Mouse (Mus musculus): ENCODE data around the gene Srd5a3. TPM values are rescaled to one million over a fixed set of nuclear protein-coding genes. Genes with fewer than 3 reads are reported as not detected.

Gene Srd5a3
- polyA plus RNA-seq, 1 experiment from 2014 or later = 30.7 TPM

GRCm38 (mm10) chr5:76193075-76193474, 53.0 kb downstream of the Srd5a3 start:
- no peak for ATAC-seq (replicated peaks; ENCODE audit: extremely low read depth, insufficient read depth, low FRiP score)
- Histone ChIP-seq H3K36me3 (ENCODE audit: control insufficient read depth, insufficient read depth) (peaks cover 5% of the 10 kb centered on the region; the same call in 1 of the 2 replicates), H3K9me3 (replicated peaks; ENCODE audit: control insufficient read depth, low read length) (no peaks in the 10 kb centered on the region), H3K27ac (ENCODE audit: low read length) (no peak overlapping the region), H3K9ac (ENCODE audit: low read length) (no peak overlapping the region), H3K4me3 (ENCODE audit: low read length) (no peak overlapping the region), H3K4me1 (ENCODE audit: control insufficient read depth, insufficient read depth, low read length) (peaks cover 33% of the 10 kb centered on the region), H3K27me3 (ENCODE audit: control insufficient read depth, insufficient read depth, low read length) (no peaks in the 10 kb centered on the region), H3K4me2 (ENCODE audit: low read depth, low read length) (no peak overlapping the region)

DNA sequence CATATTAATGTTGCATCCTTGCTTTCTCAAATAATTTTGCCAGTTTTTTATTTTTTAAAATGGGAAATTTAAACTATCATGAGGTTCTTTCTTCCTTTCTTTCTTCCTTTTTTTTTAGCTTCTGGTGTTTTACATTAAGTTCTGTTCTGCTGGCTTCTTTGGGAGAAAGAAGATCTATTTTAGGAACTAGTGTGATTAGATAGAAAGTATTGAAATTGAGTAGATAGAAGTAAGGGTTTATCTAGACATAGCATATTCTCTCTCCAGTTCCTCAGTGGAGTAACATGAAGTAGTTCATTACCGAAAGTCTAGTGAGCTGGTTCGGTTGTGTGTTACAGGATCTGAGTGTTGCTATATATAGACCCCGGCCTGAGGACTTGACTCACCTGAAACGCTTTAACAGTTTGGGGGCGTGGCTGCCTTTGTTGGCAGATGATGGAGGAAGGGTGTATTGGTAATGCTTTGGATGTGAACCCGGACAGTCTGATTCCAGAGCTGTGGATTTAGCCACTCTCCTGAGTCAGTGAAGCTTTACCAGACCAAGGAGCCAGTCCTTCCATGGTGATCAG, 54.4 kb downstream of the Srd5a3 start:
- H3K4me2 ChIP-seq (ENCODE audit: low read depth, low read length) = peak overlapping the region; percentile 27; the same call in 1 of the 2 replicates
- H3K4me1 ChIP-seq (ENCODE audit: control insufficient read depth, insufficient read depth, low read length) = peaks cover 26% of the 10 kb centered on the region
- no peak overlapping the region for H3K4me3 ChIP-seq (ENCODE audit: low read length)
- peaks cover 5% of the 10 kb centered on the region; the same call in 1 of the 2 replicates for H3K36me3 ChIP-seq (ENCODE audit: control insufficient read depth, insufficient read depth)
- no peak overlapping the region for H3K9ac ChIP-seq (ENCODE audit: low read length)
- no peak for ATAC-seq (replicated peaks; ENCODE audit: extremely low read depth, insufficient read depth, low FRiP score)
- no peaks in the 10 kb centered on the region for H3K9me3 ChIP-seq (replicated peaks; ENCODE audit: control insufficient read depth, low read length)
- H3K27me3 ChIP-seq (ENCODE audit: control insufficient read depth, insufficient read depth, low read length) = no peaks in the 10 kb centered on the region
- peak overlapping the region; percentile 12; the same call in 1 of the 2 replicates for H3K27ac ChIP-seq (ENCODE audit: low read length)
- WGBS = 43% methylated on average over 6 of the region's 6 CpGs

GRCm38 (mm10) chr5:76199346-76199745, 59.3 kb downstream of the Srd5a3 start:
- 89% methylated on average over 13 of the region's 13 CpGs for WGBS
- no peak for ATAC-seq (replicated peaks; ENCODE audit: extremely low read depth, insufficient read depth, low FRiP score)
- H3K36me3 ChIP-seq (ENCODE audit: control insufficient read depth, insufficient read depth) = peaks cover 20% of the 10 kb centered on the region

DNA sequence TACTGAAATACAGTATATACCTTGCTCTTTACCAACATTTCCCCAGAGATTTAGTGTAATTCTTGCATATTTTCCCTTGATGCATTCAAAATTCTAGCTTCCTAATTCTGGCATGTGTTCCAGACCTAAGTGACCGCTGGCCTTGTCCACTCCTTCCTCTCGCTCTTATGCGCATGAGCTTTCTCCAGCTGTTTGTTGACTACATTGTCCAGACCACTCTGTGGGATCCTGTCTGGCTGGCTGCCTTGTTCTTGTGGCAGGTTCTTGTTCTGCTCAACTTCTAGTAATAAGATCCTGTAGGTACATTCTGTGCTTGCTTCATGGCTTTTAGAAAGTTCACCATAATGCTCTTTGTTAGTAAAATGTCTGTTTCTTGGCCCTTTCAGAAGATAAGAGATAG, 63.1 kb downstream of the Srd5a3 start:
- no peak overlapping the region for H3K4me3 ChIP-seq (ENCODE audit: low read length)
- peaks cover 44% of the 10 kb centered on the region for H3K36me3 ChIP-seq (ENCODE audit: control insufficient read depth, insufficient read depth)
- no peak overlapping the region for H3K27ac ChIP-seq (ENCODE audit: low read length)
- 68% methylated on average over 3 of the region's 3 CpGs for WGBS
- no peak for ATAC-seq (replicated peaks; ENCODE audit: extremely low read depth, insufficient read depth, low FRiP score)
- no peaks in the 10 kb centered on the region for H3K27me3 ChIP-seq (ENCODE audit: control insufficient read depth, insufficient read depth, low read length)
- H3K9me3 ChIP-seq (replicated peaks; ENCODE audit: control insufficient read depth, low read length) = no peaks in the 10 kb centered on the region
- H3K4me2 ChIP-seq (ENCODE audit: low read depth, low read length) = no peak overlapping the region
- H3K4me1 ChIP-seq (ENCODE audit: control insufficient read depth, insufficient read depth, low read length) = no peaks in the 10 kb centered on the region
- no peak overlapping the region for H3K9ac ChIP-seq (ENCODE audit: low read length)

More at GRCm38 (mm10) chr5:76199346-76199745, 59.3 kb downstream of the Srd5a3 start:
- H3K27ac ChIP-seq (ENCODE audit: low read length) = no peak overlapping the region
- H3K9me3 ChIP-seq (replicated peaks; ENCODE audit: control insufficient read depth, low read length) = no peaks in the 10 kb centered on the region
- H3K9ac ChIP-seq (ENCODE audit: low read length) = no peak overlapping the region
- H3K4me2 ChIP-seq (ENCODE audit: low read depth, low read length) = no peak overlapping the region
- H3K27me3 ChIP-seq (ENCODE audit: control insufficient read depth, insufficient read depth, low read length) = no peaks in the 10 kb centered on the region
- H3K4me1 ChIP-seq (ENCODE audit: control insufficient read depth, insufficient read depth, low read length) = peaks cover 4% of the 10 kb centered on the region
- no peak overlapping the region for H3K4me3 ChIP-seq (ENCODE audit: low read length)

Other genes with a start within 250 kb of the Srd5a3 start
- gene Kdr, start 161.8 kb upstream of the Srd5a3 start, polyA plus RNA-seq (2015; fragmentation: Nextera tagmentation; extraction: Ambion mirVana) = 38.5 and 46.2 TPM in 2 replicates
- gene Tmem165, start 43.6 kb downstream of the Srd5a3 start, polyA plus RNA-seq (2015; fragmentation: Nextera tagmentation; extraction: Ambion mirVana) = 58.8 and 62.5 TPM in 2 replicates
- gene Clock, start 164.5 kb downstream of the Srd5a3 start, polyA plus RNA-seq (2015; fragmentation: Nextera tagmentation; extraction: Ambion mirVana) = 9.7 and 9.8 TPM in 2 replicates
- gene Pdcl2, start 190.9 kb downstream of the Srd5a3 start, polyA plus RNA-seq (2015; fragmentation: Nextera tagmentation; extraction: Ambion mirVana) = not detected in 2 replicates
- gene Nmu, start 223.5 kb downstream of the Srd5a3 start, polyA plus RNA-seq (2015; fragmentation: Nextera tagmentation; extraction: Ambion mirVana) = not detected in 2 replicates